Mouse (Mus musculus) thymus, postnatal 4 days (tissue): ENCODE data around the gene Arrdc4.

ENCODE experiments used
- DNase-seq: peaks from one replicate; pipeline ENCODE4 v3.0.0; 2021

The Arrdc4 gene

GRCm38 (mm10) chr7:68748761-68749635 is at the start of gene Arrdc4:
Gene Arrdc4, minus strand, starts transcription at chr7:68749241.
- peak; percentile 93 for DNase-seq

DNA sequence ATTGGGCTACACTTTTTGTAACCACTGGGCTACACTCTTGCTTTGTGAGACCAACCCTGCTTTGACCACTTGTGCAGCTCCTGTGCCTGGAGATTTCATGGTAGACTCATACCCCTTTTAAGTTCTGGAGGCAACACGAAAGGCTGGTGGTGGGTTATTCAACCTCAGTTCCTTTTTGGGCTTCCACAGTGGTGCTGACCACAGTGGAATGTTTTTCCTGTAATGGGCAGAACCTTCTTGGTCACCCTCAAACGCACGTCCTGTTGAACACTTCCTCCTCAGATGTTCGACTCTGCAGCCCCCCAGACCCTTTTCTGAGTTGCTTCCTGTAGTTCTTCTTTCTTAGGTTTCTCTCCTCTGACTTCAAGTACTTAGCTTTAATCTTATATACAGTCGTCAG is 46.5 kb upstream of the Arrdc4 start:
- DNase-seq, result no peak

DNA sequence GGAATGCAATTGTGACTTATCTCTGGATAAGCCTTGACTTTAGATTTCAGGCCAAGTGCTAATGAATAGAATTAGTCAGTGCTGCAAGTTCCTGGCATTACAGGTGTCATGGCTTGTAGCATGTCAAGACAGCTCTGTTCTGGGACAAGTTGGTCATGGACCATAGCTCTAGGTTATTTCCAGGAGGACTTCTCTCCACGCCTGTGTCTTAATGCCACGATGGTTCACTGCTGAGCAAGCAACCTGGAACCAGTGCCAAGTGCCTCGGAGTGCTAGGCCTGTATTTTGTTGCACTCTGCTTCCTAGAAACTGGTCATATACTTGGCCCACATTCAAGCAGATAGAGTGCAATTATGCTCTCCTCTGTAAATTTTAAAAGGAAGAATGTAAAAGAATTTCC is 39.7 kb upstream of the Arrdc4 start:
- DNase-seq, result no peak

- DNase-seq, result no peak
These were observed 22.7 kb upstream of the Arrdc4 start for GRCm38 (mm10) chr7:68771757-68772094.

DNA sequence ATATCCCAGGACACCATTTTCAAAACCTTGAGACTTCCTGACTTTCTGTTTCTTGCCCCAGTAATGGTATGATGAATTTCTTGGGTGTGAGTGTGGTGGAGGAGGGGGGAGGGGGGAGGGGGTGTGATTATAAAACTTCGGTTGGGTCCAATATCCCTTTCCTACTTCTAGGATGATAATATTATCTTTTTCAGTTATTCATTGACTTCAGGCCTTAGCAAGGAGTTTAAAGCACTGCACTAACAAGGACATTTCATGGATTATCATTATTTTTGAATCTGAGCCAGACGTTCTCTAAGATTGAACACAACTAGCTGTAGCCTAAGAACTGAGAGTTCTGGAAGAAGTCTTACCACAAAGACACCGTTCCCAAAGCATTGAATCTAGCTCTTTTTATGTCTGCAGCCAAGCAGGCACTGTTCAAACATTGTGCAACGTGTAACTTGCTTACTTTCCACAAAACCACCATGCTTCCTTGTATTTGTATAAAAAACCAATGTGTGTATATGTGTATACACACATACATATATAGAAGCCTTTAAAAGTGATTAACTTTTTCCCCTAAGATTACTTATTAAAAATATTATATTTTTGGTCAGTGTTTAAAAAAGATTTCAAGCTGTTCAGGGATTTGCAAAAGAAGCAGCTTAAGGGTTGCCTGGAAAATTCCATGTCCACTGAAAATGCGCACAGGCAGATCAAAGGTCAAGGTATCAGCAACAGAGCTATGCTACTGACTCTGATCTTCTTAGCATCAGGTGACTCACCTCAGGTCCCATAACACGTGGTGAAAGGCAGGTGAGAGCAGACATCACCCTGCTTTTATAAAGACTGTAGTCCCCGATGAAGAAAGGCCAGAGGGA is 22.1 kb upstream of the Arrdc4 start:
- DNase-seq, result no peak

DNA sequence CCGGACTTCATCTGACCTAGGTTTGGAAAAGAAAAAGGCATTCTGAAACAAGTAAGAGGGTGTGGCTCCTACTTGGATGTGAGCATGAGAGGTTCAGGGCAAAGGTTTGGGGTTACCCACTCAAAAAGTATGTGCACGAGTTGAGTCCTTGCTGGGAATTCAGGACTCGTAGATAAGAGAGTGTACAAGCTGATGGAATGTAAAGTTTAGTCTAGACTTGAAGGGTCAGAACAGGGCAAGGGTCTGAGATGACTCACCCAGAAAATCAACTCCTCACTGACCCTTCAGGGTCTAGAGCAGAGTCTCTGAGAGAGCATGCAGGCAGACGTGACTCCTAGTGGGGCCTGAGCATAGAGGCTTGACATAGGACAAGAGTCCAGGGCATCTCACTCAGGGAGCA is 16.9 kb upstream of the Arrdc4 start:
- DNase-seq, result no peak

DNA sequence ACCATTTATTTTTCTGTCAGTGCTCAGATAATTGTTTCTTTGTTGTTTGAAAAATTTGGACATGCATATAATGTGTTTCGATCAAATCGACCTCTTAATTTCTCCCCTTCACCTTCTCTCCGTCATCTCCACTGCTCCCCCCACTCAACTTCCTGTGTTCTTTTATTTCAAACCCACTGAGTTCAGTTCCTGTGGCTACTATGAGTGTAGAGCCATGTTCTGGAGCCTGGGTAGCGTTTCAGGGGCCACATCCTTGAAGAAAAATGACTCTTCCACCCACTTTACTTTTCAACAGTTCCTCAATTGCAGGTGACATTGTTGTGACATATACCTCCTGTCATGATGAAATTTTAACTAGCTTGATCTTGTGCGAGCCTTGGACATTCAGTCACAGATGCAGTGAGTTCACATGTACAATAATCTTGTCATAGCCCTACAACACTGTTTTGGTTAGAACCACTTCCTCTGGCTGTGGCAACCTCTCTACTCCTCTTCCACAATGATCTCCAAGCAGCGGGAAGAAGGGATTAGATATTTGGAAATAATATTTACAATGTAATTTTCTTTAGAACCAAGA is 10.2 kb upstream of the Arrdc4 start:
- DNase-seq, result no peak

DNA sequence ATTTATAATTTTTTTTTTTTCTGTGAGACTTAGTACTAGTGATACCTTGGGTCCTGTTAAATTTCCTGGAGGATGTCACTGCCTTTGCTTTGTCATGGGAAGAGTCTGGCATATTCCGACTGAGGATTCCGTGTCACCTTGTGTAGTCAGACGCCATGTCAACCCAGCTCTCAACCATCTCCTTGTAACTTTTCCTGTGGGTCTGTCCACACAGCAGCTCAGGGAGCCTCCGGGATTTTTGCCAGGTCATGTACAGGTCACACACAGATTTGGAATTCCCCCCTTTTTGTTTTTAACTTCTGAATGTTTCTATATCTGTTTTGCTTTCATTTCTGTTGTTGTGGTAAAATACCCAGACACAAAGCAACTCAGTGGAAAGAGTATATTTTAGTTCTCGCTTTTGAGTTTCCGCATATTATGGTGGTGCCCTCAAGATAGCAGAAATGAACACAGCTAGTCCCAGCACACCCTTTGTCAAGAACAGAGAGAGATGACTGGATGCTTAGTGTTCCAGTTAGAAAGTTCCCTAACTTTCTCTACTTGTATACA is 7.7 kb upstream of the Arrdc4 start:
- no peak for DNase-seq

DNA sequence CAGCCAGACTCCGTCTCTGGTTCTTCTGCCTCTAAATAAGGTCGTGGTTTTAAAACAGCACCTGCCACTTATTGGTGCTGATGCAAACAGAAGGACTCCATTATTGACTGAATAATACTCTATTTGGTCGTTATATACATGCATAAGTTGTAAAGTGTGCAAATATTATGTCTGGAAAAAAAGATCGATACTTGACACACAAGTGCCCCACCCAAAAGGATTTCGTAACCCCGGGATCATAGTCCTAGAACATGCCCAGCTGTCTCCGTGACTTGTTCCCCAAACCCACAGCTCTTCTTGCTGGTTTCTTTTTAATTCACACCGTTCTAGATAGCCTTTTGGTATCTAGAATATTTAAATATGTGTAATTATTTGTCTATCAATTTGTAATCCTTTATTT is 878 bp upstream of the Arrdc4 start:
- no peak for DNase-seq

DNA sequence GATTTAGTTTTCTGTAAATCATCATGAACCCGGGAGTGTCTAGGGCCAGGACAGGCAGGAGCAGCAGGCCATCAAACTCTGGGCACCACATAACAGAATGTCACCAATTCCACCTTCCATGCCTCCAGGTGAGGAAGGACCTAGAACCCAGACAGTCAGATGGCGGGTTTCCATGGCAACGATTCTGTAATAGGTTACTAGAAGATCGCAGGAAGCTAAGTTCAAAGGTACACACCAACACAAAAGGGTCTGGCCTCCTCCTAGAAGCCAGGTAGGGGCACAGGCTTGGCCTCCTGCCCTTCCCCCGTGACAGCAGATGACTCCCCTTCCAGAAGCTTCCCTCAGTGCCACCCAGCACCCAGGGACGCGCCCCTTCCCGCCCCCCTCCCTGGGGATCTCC is 680 bp downstream of the Arrdc4 start:
- DNase-seq, result peak; percentile 51

GRCm38 (mm10) chr7:68744616-68745015 is 4.4 kb downstream of the Arrdc4 start:
- DNase-seq, result no peak

GRCm38 (mm10) chr7:68744206-68744605 is 4.8 kb downstream of the Arrdc4 start:
- DNase-seq, result no peak

GRCm38 (mm10) chr7:68740763-68741162 is 8.3 kb downstream of the Arrdc4 start:
- DNase-seq, result no peak

- no peak for DNase-seq
These were observed 10.2 kb downstream of the Arrdc4 start for GRCm38 (mm10) chr7:68738676-68739399.

DNA sequence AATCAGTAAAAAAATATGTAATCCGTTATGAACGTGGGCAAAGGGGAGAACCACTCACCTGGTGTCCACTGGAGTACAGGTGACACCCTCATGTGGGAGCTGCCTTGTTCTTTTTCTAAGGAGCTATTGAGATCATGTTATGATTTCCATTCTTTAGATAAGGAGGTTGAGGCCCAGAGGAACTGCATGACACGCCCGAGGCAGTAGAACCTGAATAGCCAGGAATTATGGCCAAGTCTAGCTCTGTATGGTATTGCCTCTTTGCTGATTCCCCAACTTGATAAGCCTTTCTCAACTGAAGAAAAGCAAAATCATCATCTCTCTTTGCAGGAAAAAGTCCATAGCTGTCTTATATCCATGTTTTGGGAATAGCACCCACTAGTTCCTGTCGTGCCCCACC is 22.7 kb downstream of the Arrdc4 start:
- no peak for DNase-seq

DNA sequence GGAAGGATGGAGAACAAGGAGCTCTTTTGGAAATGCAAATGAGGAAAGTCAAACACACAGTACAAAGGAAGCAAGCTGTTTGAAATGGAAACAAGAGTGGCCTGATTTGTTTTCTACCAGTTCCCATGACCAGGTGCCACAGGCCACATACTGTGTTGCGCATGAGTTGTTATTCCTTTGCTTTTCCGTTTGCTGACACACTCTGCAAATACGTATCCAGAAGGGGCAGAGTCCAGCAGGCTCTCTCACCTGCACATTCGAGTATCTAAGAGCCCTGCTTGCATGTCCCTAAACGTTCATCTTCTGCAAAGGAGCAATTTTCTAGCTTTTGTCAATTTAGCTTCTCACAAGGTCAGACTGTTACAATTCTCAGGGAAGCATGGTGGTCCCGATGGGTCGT is 24.3 kb downstream of the Arrdc4 start:
- DNase-seq, result no peak

- DNase-seq, result no peak
These were observed 27.5 kb downstream of the Arrdc4 start for GRCm38 (mm10) chr7:68721520-68721919.

- DNase-seq, result no peak
These were observed 31.1 kb downstream of the Arrdc4 start for GRCm38 (mm10) chr7:68717988-68718387.

- DNase-seq, result no peak
These were observed 31.5 kb downstream of the Arrdc4 start for GRCm38 (mm10) chr7:68717498-68717897.

- DNase-seq, result no peak
These were observed 32.1 kb downstream of the Arrdc4 start for GRCm38 (mm10) chr7:68716926-68717325.

GRCm38 (mm10) chr7:68712928-68713327 is 36.1 kb downstream of the Arrdc4 start:
- no peak for DNase-seq

GRCm38 (mm10) chr7:68712425-68712824 is 36.6 kb downstream of the Arrdc4 start:
- no peak for DNase-seq

GRCm38 (mm10) chr7:68709319-68709573 is 39.8 kb downstream of the Arrdc4 start:
- DNase-seq, result no peak
